Mouse (Mus musculus) right cerebral cortex, postnatal 4 days (tissue): ENCODE results near the gene Cldn10.
"Not testable (repeated sequence)": the region's sequence is repeated elsewhere in the genome, so short reads cannot be mapped to it uniquely, and the experiment has no call there.

Source experiments
- DNase-seq: peaks from one replicate; pipeline ENCODE4 v3.0.0-alpha.2; 2022

Cldn10 gene

DNA sequence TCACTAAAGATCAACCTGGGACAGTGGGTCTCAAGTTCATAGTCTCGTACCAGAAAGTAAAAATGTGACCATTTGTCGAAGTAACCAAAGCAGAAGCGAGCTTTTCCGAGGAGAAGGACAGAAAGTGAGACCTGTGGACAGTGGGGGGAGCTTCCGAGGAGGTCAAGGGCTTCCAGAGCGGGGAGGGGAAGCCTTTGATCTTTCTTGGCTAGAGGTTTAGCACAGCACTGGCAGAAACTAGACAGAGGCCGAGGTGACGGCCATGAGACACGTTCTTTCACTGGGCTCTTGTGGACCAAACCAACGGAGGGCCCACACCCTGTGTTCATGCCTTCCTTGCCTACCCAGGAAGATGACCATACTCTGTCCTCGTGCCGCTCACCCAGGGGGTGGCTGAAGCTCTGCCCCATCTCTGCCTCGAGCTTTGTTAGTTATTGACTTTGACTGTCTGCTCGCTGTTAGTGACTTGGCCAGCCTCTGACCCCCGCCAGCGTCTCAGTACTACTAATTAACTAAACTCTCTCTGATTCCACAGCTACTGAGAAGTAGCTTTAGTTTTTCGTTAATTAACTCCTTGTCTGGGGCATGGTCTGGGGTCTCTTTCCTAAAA, 4.3 kb upstream of the Cldn10 start:
- DNase-seq = no peak

GRCm38 (mm10) chr14:118790217-118790616, 2.5 kb downstream of the Cldn10 start:
- no peak for DNase-seq

DNA sequence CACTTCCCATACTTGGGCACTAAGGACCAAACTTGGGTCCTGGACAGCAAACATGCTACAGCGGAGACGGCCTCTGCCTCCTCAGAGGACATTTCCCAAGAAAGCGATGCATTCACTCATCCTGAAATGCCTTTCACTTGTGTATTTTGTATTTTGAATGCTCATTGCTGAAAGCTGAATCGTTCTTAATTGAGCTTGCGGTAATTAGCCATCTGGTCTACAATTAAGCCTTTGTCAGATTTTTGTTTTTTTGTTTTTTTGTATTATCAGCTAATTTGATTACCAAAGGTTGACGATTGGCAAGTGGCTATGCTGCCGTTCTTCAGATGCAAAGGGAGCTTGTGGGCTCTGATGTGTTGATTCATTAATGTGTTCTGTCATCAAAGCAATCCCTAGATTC, 5.2 kb downstream of the Cldn10 start:
- DNase-seq = no peak

DNA sequence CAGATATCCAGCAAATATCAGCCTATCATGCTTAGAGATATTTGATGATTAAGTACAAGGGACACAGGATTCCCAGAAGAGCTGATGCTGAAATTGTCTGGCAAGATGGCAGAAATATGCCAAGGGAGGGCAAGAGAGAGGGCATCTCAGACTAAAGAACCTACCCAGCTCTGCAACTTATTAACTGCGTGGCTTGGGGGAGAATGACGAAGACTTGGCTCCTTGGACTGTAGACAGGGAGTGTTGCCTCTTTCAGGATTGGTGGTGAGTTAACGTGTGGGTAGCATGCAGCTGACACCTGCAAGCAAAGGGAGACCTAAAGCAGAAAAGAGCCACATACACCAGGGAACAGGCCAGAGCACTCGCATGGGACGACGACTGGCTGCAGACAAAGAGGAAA, 5.7 kb downstream of the Cldn10 start:
- no peak for DNase-seq

DNA sequence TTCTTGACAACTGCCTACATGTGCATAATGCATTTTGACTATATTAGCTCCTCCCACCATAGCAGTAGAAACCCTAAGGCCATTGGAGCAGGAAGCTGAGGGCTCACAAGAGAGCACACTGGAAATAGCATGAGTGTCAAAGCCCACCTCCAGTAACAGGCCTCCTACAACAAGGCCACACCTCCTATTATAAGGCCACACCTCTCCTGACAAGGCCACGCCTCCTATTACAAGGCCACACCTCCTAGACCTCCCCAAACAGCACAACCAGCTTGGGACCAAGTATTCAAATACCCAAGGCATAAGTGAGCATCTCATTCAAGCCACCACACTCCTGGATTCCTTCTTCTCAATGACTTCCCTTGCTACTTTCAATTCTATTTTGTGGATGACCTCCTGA, 6.5 kb downstream of the Cldn10 start:
- DNase-seq = no peak

GRCm38 (mm10) chr14:118794893-118795292, 7.2 kb downstream of the Cldn10 start:
- DNase-seq = no peak

GRCm38 (mm10) chr14:118795915-118796693, 8.4 kb downstream of the Cldn10 start:
- DNase-seq = no peak

DNA sequence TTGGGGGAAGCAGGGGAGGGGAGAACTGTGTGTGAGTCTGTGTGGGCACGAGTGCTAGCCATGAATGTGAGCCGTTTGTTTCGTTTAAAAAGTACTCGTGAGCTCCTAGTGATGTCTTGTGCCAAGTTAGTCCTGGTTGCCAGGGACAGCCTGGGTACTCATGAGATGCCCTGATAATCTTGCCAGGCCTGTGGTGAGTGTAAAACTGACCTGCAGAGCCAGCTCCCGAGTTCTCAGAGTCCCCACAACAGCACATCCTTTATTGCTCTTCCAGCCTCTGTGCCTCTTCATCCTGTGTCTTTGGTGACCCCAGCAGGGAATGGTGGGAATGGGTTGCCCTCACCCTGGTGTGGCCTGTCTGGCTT, 9.0 kb downstream of the Cldn10 start:
- DNase-seq = no peak

DNA sequence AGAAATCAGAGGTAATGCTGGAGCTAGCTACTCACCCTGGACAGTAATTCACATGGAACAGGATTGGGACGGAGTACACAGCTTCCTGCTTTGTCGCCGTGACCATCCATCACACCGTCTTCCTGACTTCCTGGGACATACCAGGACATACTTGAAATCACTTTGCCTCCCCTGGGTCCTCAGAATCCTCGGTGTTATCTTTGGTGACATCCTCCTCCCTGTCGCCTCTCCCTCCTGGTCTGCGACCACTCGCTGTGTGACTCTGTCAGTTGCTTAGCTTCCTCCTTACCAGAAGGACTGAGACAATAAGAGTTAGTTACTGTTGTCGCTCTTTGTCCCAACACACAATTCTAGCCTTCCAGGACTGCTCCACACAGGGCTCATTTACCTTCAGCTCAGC, 9.6 kb downstream of the Cldn10 start:
- no peak for DNase-seq

DNA sequence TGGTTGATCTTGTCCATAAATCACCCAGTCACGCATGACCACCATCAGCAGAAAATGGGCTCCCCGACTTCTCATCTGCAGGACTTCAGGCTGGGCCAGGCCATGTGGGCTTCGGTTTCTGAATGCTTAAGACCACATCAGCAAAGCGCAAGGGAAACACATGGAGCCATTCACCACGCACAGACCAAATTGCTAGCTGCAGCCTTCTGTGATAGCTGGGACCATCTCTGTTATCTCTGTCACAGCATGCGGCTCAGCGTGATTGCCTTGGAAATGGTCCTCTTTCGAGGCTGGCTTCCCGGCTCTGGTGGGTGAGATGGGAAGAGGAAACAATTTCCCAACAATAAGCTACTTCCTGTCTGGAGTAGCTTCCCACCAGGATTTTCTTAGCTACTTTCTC, 12.2 kb downstream of the Cldn10 start:
- DNase-seq = no peak

DNA sequence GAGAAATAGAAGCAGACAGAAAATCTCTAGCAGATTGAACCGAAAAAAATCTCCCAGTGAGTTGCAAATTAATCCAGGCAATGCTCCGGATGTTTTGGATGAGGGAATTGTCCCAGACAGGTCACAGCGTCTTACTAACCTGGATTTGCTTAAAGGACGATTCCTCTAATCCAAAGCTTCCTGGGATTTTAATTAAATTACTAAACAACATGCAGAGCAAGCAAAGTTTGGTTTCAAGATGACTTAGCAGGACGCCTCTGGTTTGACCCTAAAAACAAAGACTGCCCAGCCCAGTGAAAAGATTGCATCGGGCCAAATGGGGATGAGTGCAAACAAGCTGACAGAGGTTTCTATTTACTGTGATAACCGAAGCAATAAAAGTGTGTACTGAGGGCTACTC, 16.2 kb downstream of the Cldn10 start:
- no peak for DNase-seq

GRCm38 (mm10) chr14:118804351-118804750, 16.6 kb downstream of the Cldn10 start:
- DNase-seq = peak; percentile 23

GRCm38 (mm10) chr14:118807653-118808052, 19.9 kb downstream of the Cldn10 start:
- DNase-seq = no peak

- DNase-seq = not testable (repeated sequence)
These were observed 20.5 kb downstream of the Cldn10 start for GRCm38 (mm10) chr14:118808183-118808582.

GRCm38 (mm10) chr14:118809686-118810085, 22.0 kb downstream of the Cldn10 start:
- DNase-seq = no peak

DNA sequence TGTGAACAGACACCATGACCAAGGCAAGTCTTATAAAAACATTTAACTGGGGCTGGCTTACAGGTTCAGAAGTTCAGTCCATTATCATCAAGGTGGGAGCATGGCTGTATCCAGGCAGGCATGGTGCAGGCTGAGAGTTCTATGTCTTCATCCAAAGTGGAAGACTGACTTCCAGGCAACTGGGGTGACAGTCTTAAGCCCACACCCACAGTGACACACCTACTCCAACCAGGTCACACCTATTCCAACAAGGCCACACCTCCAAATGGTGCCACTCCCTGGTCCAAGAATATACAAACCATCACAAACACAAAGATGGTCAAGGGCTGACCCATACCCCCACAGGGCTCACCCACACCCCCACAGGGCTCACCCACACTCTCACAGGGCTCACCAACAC, 23.5 kb downstream of the Cldn10 start:
- DNase-seq = not testable (repeated sequence)

GRCm38 (mm10) chr14:118813111-118813510, 25.4 kb downstream of the Cldn10 start:
- DNase-seq = no peak

- DNase-seq = peak; percentile 63
These were observed 28.8 kb downstream of the Cldn10 start for GRCm38 (mm10) chr14:118816503-118816902.

GRCm38 (mm10) chr14:118820111-118820510, 32.4 kb downstream of the Cldn10 start:
- peak; percentile 30 for DNase-seq

DNA sequence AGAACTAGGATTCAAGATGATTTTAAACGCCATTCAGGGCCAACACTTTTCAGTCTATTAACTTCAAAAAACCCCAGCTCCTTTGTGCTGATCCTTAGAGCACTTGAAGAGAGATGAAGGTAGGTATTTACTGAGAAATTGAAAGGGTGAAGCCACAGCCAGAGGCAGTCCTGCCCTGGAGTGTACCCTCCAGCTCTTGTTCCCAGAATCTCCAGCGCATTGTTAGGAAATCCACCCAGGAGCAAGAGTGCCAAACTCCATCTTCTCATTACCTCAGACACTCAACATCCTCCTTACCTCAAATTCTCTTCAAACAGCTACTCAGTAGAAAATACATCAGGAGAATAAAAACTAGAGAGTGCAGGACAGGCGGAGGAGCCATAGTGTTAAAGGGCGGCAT, 35.1 kb downstream of the Cldn10 start:
- no peak for DNase-seq

DNA sequence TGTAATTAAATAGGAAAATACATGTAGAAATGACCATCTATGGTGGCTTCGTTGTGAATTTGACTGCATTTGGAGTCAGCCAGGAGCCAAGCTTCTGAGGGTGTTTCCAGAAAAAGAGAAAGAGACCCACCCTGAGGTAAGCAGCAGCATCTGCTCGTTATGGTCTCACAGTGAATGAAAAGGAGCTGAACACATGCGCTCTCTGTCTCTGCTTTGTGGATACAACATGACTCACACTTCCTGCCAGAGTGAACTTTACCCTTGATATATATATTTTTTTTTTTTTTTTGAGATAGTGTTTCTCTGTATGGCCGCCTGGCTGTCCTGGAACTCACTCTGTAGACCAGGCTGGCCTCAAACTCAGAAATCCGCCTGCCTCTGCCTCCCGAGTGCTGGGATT, 35.6 kb downstream of the Cldn10 start:
- no peak for DNase-seq

DNA sequence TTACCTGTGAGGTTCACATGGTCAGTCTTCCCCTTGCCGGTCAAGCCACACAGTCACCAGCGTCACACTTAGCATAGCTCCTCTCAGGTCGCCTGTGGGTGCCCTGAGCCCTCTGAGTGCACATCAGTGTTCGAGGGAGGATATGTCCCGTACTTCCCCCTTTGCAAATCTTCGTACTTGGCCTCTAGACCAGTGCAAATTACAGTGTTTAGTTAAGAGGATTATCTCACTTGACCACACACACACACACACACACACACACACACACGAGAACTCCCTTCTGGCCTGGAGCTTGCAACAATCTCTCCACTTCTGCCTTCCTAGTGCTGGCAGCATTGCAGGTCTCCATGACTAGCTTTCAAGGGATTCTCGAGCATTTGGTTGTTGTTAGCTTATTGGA, 38.6 kb downstream of the Cldn10 start:
- DNase-seq = no peak

DNA sequence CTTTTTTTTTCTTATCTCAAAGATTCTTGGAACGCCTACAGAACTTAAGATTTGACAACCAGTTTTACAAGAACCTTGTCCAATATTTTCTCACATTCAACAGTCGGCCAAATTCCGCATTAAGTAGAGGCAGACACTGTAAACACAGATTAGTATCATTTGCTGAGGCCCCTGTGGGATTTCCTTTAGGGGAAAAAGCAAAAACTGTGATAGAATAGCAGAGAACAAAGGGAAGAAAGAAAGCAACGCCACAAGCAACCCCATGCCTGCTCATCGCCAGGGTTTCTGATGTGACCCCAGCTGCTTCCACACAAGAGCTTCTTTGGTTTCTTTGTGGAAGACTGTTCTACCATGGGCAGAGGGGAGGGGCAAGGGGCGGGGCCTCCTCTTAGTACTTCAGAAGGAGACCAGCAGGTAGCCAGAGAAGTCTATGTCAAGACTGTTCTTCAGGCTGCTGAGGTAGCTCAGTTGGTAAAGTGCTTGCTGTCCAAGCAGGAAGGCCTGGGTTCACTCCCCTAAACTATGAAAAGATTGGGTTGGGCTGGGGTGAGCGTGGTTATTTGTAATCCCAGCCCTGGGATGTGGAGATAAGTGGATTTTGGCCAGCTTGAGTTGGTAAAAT, 39.7 kb downstream of the Cldn10 start:
- no peak for DNase-seq

- DNase-seq = no peak
These were observed 41.8 kb downstream of the Cldn10 start for GRCm38 (mm10) chr14:118829331-118830095.
